Mouse (Mus musculus) C2C12 (cell line): Measurements from ENCODE around the gene Mrpl11. TPM values are rescaled to one million over a fixed set of nuclear protein-coding genes. Genes with fewer than 3 reads are reported as not detected.

Experiments
- H3K27me3 ChIP-seq: one replicate; pipeline ENCODE4 v1.6.1; 2011; ENCODE audit not compliant: control insufficient read depth, insufficient read depth, insufficient read length
- H3K36me3 ChIP-seq: one replicate; pipeline ENCODE4 v1.6.1; 2011; ENCODE audit not compliant: control insufficient read depth, insufficient read depth
- H3K4me3 ChIP-seq: one replicate; pipeline ENCODE4 v1.5.1; 2011; ENCODE audit warnings: mild to moderate bottlenecking, control low read depth; ENCODE audit not compliant: poor library complexity, insufficient read depth, severe bottlenecking
- H3K79me2 ChIP-seq: one replicate; pipeline ENCODE4 v1.6.1; 2011; ENCODE audit not compliant: control insufficient read depth, insufficient read depth
- H3K79me3 ChIP-seq: one replicate; pipeline ENCODE4 v1.6.1; 2011; ENCODE audit warnings: low read depth, control low read depth
- H3ac ChIP-seq: one replicate; pipeline ENCODE3; 2011; ENCODE audit warnings: low read depth; ENCODE audit not compliant: control insufficient read depth, insufficient read length
- CEBPB ChIP-seq: IDR thresholded peaks from one replicate; pipeline ENCODE4 v1.6.1; 2011; ENCODE audit warnings: low read depth, mild to moderate bottlenecking, control low read depth, moderate library complexity
- CTCF ChIP-seq: IDR thresholded peaks from one replicate; pipeline ENCODE4 v1.5.1; 2011; ENCODE audit not compliant: control insufficient read depth, insufficient read depth, insufficient read length
- FOSL1 ChIP-seq: IDR thresholded peaks from one replicate; pipeline ENCODE4 v1.8.0; 2011; ENCODE audit warnings: mild to moderate bottlenecking, low read length; ENCODE audit not compliant: poor library complexity, insufficient read depth, severe bottlenecking
- MAX ChIP-seq: IDR thresholded peaks from one replicate; pipeline ENCODE4 v1.6.1; 2011; ENCODE audit warnings: mild to moderate bottlenecking, control low read depth
- MYOD1 ChIP-seq: IDR thresholded peaks from one replicate; pipeline ENCODE4 v1.6.1; 2011; ENCODE audit warnings: low read depth; ENCODE audit not compliant: control insufficient read depth, insufficient read length
- MYOG ChIP-seq: IDR thresholded peaks from one replicate; pipeline ENCODE4 v1.6.1; 2011; ENCODE audit not compliant: control insufficient read depth, insufficient read length; ENCODE audit errors: extremely low read depth
- USF1 ChIP-seq: IDR thresholded peaks from one replicate; pipeline ENCODE4 v1.6.1; 2011; ENCODE audit warnings: low read depth, mild to moderate bottlenecking, control low read depth, moderate library complexity
- polyA plus RNA-seq: library from polyadenylated mRNA; unstranded; fragments of >200 nt; fragmentation: generic; extraction: Trizol; gene quantifications from one replicate; pipeline ENCODE4 v1.2.1, GENCODE M21; 2012; ENCODE audit warnings: missing spikeins

The Mrpl11 gene
- polyA plus RNA-seq, 1 experiment: 100 TPM

GRCm38 (mm10) chr19:4990256-4990625, 28.3 kb downstream of the Mrpl11 start, which contains the start of gene Npas4:
Gene Npas4, minus strand, starts transcription at chr19:4990316.
- H3ac ChIP-seq: no peak within 1 kb of the TSS
- H3K79me3 ChIP-seq: no peaks in the 10 kb centered on the region
- no peaks in the 10 kb centered on the region for H3K27me3 ChIP-seq
- H3K36me3 ChIP-seq: no peaks in the 10 kb centered on the region
- H3K79me2 ChIP-seq: no peaks in the 10 kb centered on the region
- H3K4me3 ChIP-seq: no peak within 1 kb of the TSS
- no peak for TF ChIP-seq CEBPB
- no peak for TF ChIP-seq MYOD1
- no peak for TF ChIP-seq CTCF
- TF ChIP-seq MYOG: no peak
- no peak for TF ChIP-seq MAX
- no peak for TF ChIP-seq USF1
- no peak for TF ChIP-seq FOSL1

GRCm38 (mm10) chr19:4990716-4991115, 28.8 kb downstream of the Mrpl11 start:
- TF ChIP-seq CTCF (no peak), USF1 (no peak)
- Histone ChIP-seq H3K79me3 (no peaks in the 10 kb centered on the region), H3K79me2 (no peaks in the 10 kb centered on the region), H3ac (no peak overlapping the region), H3K4me3 (no peak overlapping the region), H3K36me3 (no peaks in the 10 kb centered on the region), H3K27me3 (no peaks in the 10 kb centered on the region)

GRCm38 (mm10) chr19:4992371-4992770, 30.4 kb downstream of the Mrpl11 start:
- no peaks in the 10 kb centered on the region for H3K79me3 ChIP-seq
- no peak overlapping the region for H3K4me3 ChIP-seq
- TF ChIP-seq USF1: no peak
- no peak for TF ChIP-seq MAX
- TF ChIP-seq FOSL1: no peak
- H3ac ChIP-seq: no peak overlapping the region
- no peaks in the 10 kb centered on the region for H3K27me3 ChIP-seq
- H3K79me2 ChIP-seq: no peaks in the 10 kb centered on the region
- no peaks in the 10 kb centered on the region for H3K36me3 ChIP-seq

GRCm38 (mm10) chr19:4992904-4993303, 31.0 kb downstream of the Mrpl11 start:
- no peak overlapping the region for H3K4me3 ChIP-seq
- no peak overlapping the region for H3ac ChIP-seq
- H3K27me3 ChIP-seq: no peaks in the 10 kb centered on the region
- peak; percentile 50 for TF ChIP-seq MAX
- TF ChIP-seq MYOG: no peak
- TF ChIP-seq FOSL1: peak; percentile 97
- no peaks in the 10 kb centered on the region for H3K79me2 ChIP-seq
- no peaks in the 10 kb centered on the region for H3K79me3 ChIP-seq
- no peaks in the 10 kb centered on the region for H3K36me3 ChIP-seq

- H3ac ChIP-seq: no peak overlapping the region
- no peaks in the 10 kb centered on the region for H3K36me3 ChIP-seq
- H3K79me3 ChIP-seq: no peaks in the 10 kb centered on the region
- H3K4me3 ChIP-seq: no peak overlapping the region
- TF ChIP-seq MAX (no peak), USF1 (no peak), FOSL1 (no peak), CEBPB (no peak), MYOG (no peak), MYOD1 (no peak)
- no peaks in the 10 kb centered on the region for H3K27me3 ChIP-seq
- no peaks in the 10 kb centered on the region for H3K79me2 ChIP-seq
Measured at GRCm38 (mm10) chr19:4994043-4994442, 32.1 kb downstream of the Mrpl11 start.

- Histone ChIP-seq H3K4me3 (no peak overlapping the region), H3K79me2 (no peaks in the 10 kb centered on the region), H3K79me3 (no peaks in the 10 kb centered on the region), H3K36me3 (no peaks in the 10 kb centered on the region), H3ac (no peak overlapping the region), H3K27me3 (no peaks in the 10 kb centered on the region)
- TF ChIP-seq USF1 (no peak), MYOD1 (no peak), CEBPB (no peak), FOSL1 (no peak), CTCF (no peak), MAX (no peak), MYOG (no peak)
Measured at GRCm38 (mm10) chr19:4999445-5000140, 37.6 kb downstream of the Mrpl11 start.
